Mouse (Mus musculus): ENCODE results near the gene Wipi1. TPM values are rescaled to one million over a fixed set of nuclear protein-coding genes. Genes with fewer than 3 reads are reported as not detected.

Gene Wipi1
- polyA plus RNA-seq, 1 experiment: 6.7 TPM

DNA sequence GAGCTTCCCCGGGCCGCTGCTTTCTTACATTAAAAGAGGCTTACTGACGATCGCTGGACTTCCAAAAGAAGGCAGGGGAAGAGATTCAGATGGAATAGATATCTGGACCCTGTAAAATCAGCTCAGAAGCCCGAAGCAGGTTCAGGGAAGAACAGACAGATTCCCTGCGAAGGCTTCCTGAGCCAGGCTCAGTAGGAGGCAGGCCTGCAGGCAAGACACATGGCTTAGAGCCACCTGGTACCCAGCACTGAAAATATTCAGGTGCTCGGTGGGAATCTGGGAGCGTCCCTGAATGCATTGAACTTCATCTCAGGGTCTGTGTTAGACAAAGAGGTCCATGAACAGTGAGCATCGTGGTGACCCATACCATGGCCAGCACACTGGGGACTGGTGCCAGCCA lies 31.8 kb downstream of the Wipi1 start:
- WGBS: 94% methylated on average over 9 of the region's 9 CpGs

GRCm38 (mm10) chr11:109578536-109578935 lies 33.2 kb downstream of the Wipi1 start:
- WGBS: 55% methylated on average over 3 of the region's 3 CpGs
- TF ChIP-seq POLR2A (IDR thresholded peaks at IDR 0.05; ENCODE audit: low read depth, low read length): no peak
- TF ChIP-seq CTCF (IDR thresholded peaks at IDR 0.05; ENCODE audit: extremely low read depth, insufficient read length, insufficient replicate concordance, low read depth, low read length): no peak
- H3K4me1 ChIP-seq (ENCODE audit: control insufficient read depth, insufficient read depth, insufficient read length, low read length): no peaks in the 10 kb centered on the region; the same call in 1 of the 2 replicates
- H3K27ac ChIP-seq (ENCODE audit: insufficient read depth, low read depth, low read length): no peak overlapping the region
- H3K36me3 ChIP-seq (ENCODE audit: control insufficient read depth, insufficient read depth, low read length): peaks cover 15% of the 10 kb centered on the region; the same call in 1 of the 2 replicates
- H3K27me3 ChIP-seq (ENCODE audit: control insufficient read depth, insufficient read depth, low read length): no peaks in the 10 kb centered on the region
- H3K4me3 ChIP-seq (ENCODE audit: low read depth, low read length): no peak overlapping the region

More for the DNA sequence above, 31.8 kb downstream of the Wipi1 start:
- no peaks in the 10 kb centered on the region for H3K27me3 ChIP-seq (ENCODE audit: control insufficient read depth, insufficient read depth, low read length)
- no peak overlapping the region for H3K27ac ChIP-seq (ENCODE audit: insufficient read depth, low read depth, low read length)
- H3K36me3 ChIP-seq (ENCODE audit: control insufficient read depth, insufficient read depth, low read length): peaks cover 13% of the 10 kb centered on the region; the same call in 1 of the 2 replicates
- H3K4me1 ChIP-seq (ENCODE audit: control insufficient read depth, insufficient read depth, insufficient read length, low read length): peaks cover 2% of the 10 kb centered on the region; the same call in 1 of the 2 replicates
- H3K4me3 ChIP-seq (ENCODE audit: low read depth, low read length): no peak overlapping the region
- TF ChIP-seq CTCF (IDR thresholded peaks at IDR 0.05; ENCODE audit: extremely low read depth, insufficient read length, insufficient replicate concordance, low read depth, low read length) (no peak), POLR2A (IDR thresholded peaks at IDR 0.05; ENCODE audit: low read depth, low read length) (no peak)

DNA sequence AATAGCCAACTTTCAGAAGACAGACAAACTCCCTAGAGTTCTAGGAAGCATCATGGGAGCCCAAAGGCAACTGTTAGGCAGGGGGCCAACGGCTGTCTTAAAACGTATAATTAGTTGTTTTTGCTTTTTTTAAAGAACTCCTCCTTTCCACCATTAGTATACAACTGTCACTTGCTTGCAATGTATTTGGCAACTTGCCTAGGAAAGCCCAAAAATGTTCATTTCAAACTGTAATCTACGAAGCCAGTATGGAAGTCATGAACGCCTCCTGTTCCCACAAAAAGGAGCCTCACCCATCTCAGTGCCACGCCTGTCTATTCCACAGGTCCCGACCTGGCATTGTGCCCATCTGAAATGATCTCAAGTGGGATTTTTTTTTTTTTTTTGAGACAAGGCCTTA lies 35.9 kb downstream of the Wipi1 start:
- H3K27me3 ChIP-seq (ENCODE audit: control insufficient read depth, insufficient read depth, low read length): no peaks in the 10 kb centered on the region
- H3K4me1 ChIP-seq (ENCODE audit: control insufficient read depth, insufficient read depth, insufficient read length, low read length): no peaks in the 10 kb centered on the region; the same call in 1 of the 2 replicates
- WGBS: 48% methylated on average over 6 of the region's 6 CpGs
- H3K4me3 ChIP-seq (ENCODE audit: low read depth, low read length): no peak overlapping the region
- H3K27ac ChIP-seq (ENCODE audit: insufficient read depth, low read depth, low read length): no peak overlapping the region
- peaks cover 13% of the 10 kb centered on the region; the same call in 1 of the 2 replicates for H3K36me3 ChIP-seq (ENCODE audit: control insufficient read depth, insufficient read depth, low read length)
- no peak for TF ChIP-seq POLR2A (IDR thresholded peaks at IDR 0.05; ENCODE audit: low read depth, low read length)
- no peak for TF ChIP-seq CTCF (IDR thresholded peaks at IDR 0.05; ENCODE audit: extremely low read depth, insufficient read length, insufficient replicate concordance, low read depth, low read length)

GRCm38 (mm10) chr11:109574604-109575003 lies 37.2 kb downstream of the Wipi1 start:
- TF ChIP-seq POLR2A (IDR thresholded peaks at IDR 0.05; ENCODE audit: low read depth, low read length): no peak
- TF ChIP-seq CTCF (IDR thresholded peaks at IDR 0.05; ENCODE audit: extremely low read depth, insufficient read length, insufficient replicate concordance, low read depth, low read length): no peak
- Histone ChIP-seq H3K4me3 (ENCODE audit: low read depth, low read length) (no peak overlapping the region), H3K4me1 (ENCODE audit: control insufficient read depth, insufficient read depth, insufficient read length, low read length) (no peaks in the 10 kb centered on the region; the same call in 1 of the 2 replicates), H3K36me3 (ENCODE audit: control insufficient read depth, insufficient read depth, low read length) (peaks cover 11% of the 10 kb centered on the region; the same call in 1 of the 2 replicates), H3K27ac (ENCODE audit: insufficient read depth, low read depth, low read length) (no peak overlapping the region), H3K27me3 (ENCODE audit: control insufficient read depth, insufficient read depth, low read length) (no peaks in the 10 kb centered on the region)
- 92% methylated on average over 2 of the region's 2 CpGs for WGBS

GRCm38 (mm10) chr11:109572051-109572450 lies 39.7 kb downstream of the Wipi1 start:
- Histone ChIP-seq H3K36me3 (ENCODE audit: control insufficient read depth, insufficient read depth, low read length) (peaks cover 6% of the 10 kb centered on the region; the same call in 1 of the 2 replicates), H3K27ac (ENCODE audit: insufficient read depth, low read depth, low read length) (no peak overlapping the region), H3K4me1 (ENCODE audit: control insufficient read depth, insufficient read depth, insufficient read length, low read length) (no peaks in the 10 kb centered on the region; the same call in 1 of the 2 replicates), H3K4me3 (ENCODE audit: low read depth, low read length) (no peak overlapping the region), H3K27me3 (ENCODE audit: control insufficient read depth, insufficient read depth, low read length) (no peaks in the 10 kb centered on the region)
- TF ChIP-seq POLR2A (IDR thresholded peaks at IDR 0.05; ENCODE audit: low read depth, low read length) (no peak), CTCF (IDR thresholded peaks at IDR 0.05; ENCODE audit: extremely low read depth, insufficient read length, insufficient replicate concordance, low read depth, low read length) (no peak)
- 87% methylated on average over 11 of the region's 11 CpGs for WGBS

GRCm38 (mm10) chr11:109569809-109570208 lies 42.0 kb downstream of the Wipi1 start:
- Histone ChIP-seq H3K4me3 (ENCODE audit: low read depth, low read length) (no peak overlapping the region), H3K4me1 (ENCODE audit: control insufficient read depth, insufficient read depth, insufficient read length, low read length) (no peaks in the 10 kb centered on the region), H3K27ac (ENCODE audit: insufficient read depth, low read depth, low read length) (no peak overlapping the region), H3K36me3 (ENCODE audit: control insufficient read depth, insufficient read depth, low read length) (peaks cover 2% of the 10 kb centered on the region; the same call in 1 of the 2 replicates), H3K27me3 (ENCODE audit: control insufficient read depth, insufficient read depth, low read length) (no peaks in the 10 kb centered on the region)
- TF ChIP-seq CTCF (IDR thresholded peaks at IDR 0.05; ENCODE audit: extremely low read depth, insufficient read length, insufficient replicate concordance, low read depth, low read length): no peak
- no peak for TF ChIP-seq POLR2A (IDR thresholded peaks at IDR 0.05; ENCODE audit: low read depth, low read length)
- 66% methylated on average over 7 of the region's 7 CpGs for WGBS

DNA sequence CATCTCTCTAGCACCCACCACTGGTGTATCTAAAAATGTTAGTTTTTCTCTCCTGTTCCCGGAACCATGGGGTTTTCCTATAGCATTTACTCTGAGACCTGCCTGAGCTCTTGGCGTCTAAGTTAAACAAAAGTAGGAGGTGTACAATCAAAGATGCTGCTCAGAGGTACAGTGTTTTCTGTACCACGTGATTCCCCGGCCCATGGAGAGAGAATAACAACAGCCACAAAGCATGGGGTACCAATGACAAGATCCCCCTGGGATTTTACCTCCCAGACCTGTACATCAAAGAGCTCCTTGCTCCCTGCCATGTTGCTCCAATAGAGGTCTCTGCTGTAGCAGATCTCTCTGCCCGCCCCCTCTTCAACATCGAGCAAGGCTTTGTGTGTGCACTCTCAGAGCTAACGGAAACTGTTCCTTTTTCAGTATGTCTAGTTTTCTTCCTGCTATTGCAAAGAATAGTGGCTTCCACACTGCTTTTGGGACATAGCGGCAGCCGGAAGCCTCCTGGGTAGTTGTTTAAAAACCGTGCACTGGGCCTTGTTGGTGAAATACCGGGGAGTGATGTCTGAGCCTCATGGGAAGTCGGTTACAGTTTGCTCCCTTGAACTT lies 42.7 kb downstream of the Wipi1 start:
- Histone ChIP-seq H3K4me1 (ENCODE audit: control insufficient read depth, insufficient read depth, insufficient read length, low read length) (no peaks in the 10 kb centered on the region), H3K27ac (ENCODE audit: insufficient read depth, low read depth, low read length) (no peak overlapping the region), H3K4me3 (ENCODE audit: low read depth, low read length) (no peak overlapping the region), H3K36me3 (ENCODE audit: control insufficient read depth, insufficient read depth, low read length) (peaks cover 2% of the 10 kb centered on the region; the same call in 1 of the 2 replicates), H3K27me3 (ENCODE audit: control insufficient read depth, insufficient read depth, low read length) (no peaks in the 10 kb centered on the region)
- 84% methylated on average over 12 of the region's 12 CpGs for WGBS
- no peak for TF ChIP-seq CTCF (IDR thresholded peaks at IDR 0.05; ENCODE audit: extremely low read depth, insufficient read length, insufficient replicate concordance, low read depth, low read length)
- no peak for TF ChIP-seq POLR2A (IDR thresholded peaks at IDR 0.05; ENCODE audit: low read depth, low read length)
